Mouse (Mus musculus) Patski (cell line): ENCODE data around the gene Hsdl2. TPM values are rescaled to one million over a fixed set of nuclear protein-coding genes. Genes with fewer than 3 reads are reported as not detected.

ENCODE experiments used
- ATAC-seq: fragments of 100-300 bp; one replicate; pipeline ENCODE4 v1.8.0; 2021
- CTCF ChIA-PET: fragments of 350-600 bp; sonication (Branson Sonifier 250); formaldehyde crosslinking; loops from one replicate; lab custom pipeline; 2022; ENCODE audit warnings: inconsistent platforms; lab: Charles Lee
- POLR2A ChIA-PET: fragments of 350-600 bp; sonication (Branson Sonifier 250); formaldehyde crosslinking; loops from one replicate; lab custom pipeline; 2022; ENCODE audit warnings: antibody characterized with exemption, inconsistent platforms; lab: Charles Lee
- DNase-seq: peaks from one replicate; pipeline ENCODE4 v3.0.0-alpha.2; 2011; ENCODE audit warnings: low read depth, low spot score
- H3K27me3 ChIP-seq: fragments of 371-371 bp; one replicate; pipeline ENCODE4 v1.5.1; 2021
- CTCF ChIP-seq: fragments of 100-300 bp; IDR thresholded peaks from one replicate; pipeline ENCODE4 v1.5.1; 2021
- in situ Hi-C: fragments of 300-500 bp; cut with MboI; formaldehyde crosslinking; loops from 3 replicates; pipeline ENCODE4 v1.11.1; 2018; ENCODE audit warnings: low pct_unique_long_range_greater_than_20kb, mixed read lengths
- polyA plus RNA-seq: library from polyadenylated mRNA; unstranded; gene quantifications from one replicate; pipeline ENCODE4 v1.2.3, GENCODE M21; 2021

The Hsdl2 gene
- 25.8 TPM for polyA plus RNA-seq

DNA sequence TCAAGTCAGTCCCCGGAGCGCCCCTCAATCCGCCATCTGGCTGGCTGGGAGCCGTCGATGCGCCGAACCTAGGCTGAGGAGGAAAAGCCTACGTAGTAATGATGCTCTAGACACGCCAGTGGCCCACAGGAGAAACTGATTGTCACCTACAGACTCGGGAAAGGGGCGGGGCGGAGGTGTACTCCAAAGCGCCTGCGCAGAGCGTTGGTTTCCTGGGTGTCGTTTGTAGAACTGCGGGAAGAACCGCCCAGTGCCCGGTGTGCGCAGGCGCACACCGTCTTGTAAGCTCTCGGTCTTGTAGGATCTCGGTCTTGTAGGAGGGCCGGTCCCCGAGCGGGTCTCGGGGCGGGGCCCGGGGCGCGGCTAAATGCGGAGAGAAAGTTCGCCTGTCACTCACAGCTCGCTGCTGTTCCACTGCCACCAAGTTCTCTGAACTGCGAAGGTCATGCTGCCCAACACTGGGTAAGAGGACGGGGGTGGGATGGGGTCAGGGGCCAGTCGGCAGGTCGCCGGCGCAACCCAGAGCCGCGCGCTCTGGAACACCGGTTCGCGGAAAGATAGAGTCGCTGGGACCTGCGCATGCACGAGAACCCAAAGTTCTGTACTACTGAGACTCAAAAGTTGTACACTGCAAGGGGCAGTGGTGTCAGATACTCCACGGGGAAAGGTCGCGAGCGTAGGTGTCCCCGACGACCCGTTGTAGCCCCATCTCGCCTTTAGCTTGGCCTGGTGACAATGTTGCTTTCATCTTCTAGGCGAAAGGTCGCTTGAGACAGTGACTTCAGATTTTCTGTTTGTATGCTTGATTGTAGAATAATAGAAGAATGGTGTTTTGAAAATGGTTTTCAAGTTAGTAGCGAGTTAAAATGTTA is at the start of gene Hsdl2:
Gene Hsdl2 (plus strand): TSS at position 250 of the 872 bp plus-strand sequence.
- POLR2A ChIA-PET = no interaction called here
- in situ Hi-C loops = no loop called here
- no peaks in the 10 kb centered on the region for H3K27me3 ChIP-seq
- peak; percentile 81 for DNase-seq
- peak; percentile 87 for ATAC-seq
- CTCF ChIA-PET = interaction anchor here (0.7 to 1.7 kb wide), 3 partner anchors 33 to 200 kb away, joined by 3 to 4 read pairs (median 3); no protein-coding TSS in a partner anchor
- TF ChIP-seq CTCF = no peak

GRCm38 (mm10) chr4:59533268-59533667 is 48.1 kb upstream of the Hsdl2 start:
- in situ Hi-C loops = no loop called here
- no peaks in the 10 kb centered on the region for H3K27me3 ChIP-seq
- ATAC-seq (no peak), DNase-seq (no peak)
- ChIA-PET CTCF (interaction anchor here (0.7 to 1.4 kb wide), 2 partner anchors 20 to 534 kb away, joined by 3 to 4 read pairs; no protein-coding TSS in a partner anchor), POLR2A (no interaction called here)
- no peak for TF ChIP-seq CTCF

DNA sequence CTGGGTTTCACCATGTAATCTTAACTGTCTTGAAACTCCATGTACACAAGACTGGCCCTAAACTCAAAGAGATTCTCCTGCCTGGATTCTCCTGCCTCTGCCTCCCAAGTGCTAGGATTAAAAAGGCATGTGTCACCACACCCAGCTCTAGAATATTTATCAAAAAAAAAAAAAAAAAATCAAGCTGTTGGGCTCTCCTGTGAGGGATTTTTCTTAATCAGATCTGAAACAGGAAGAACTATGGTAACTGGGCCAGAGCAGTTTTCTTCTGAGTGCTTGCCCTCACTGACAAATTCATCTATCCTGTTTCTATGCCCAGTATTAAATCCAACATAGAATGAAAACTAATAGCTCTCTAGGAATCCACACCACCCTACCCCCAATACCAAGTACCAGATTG is 45.7 kb upstream of the Hsdl2 start:
- CTCF ChIA-PET = no interaction called here
- H3K27me3 ChIP-seq = no peaks in the 10 kb centered on the region

GRCm38 (mm10) chr4:59536281-59536680 is 45.1 kb upstream of the Hsdl2 start:
- ATAC-seq (no peak), DNase-seq (no peak)
- POLR2A ChIA-PET = no interaction called here
- in situ Hi-C loops = no loop called here
- H3K27me3 ChIP-seq = no peaks in the 10 kb centered on the region
- CTCF ChIA-PET = no interaction called here
- no peak for TF ChIP-seq CTCF

More for the DNA sequence above, 45.7 kb upstream of the Hsdl2 start:
- DNase-seq = no peak
- POLR2A ChIA-PET = no interaction called here
- in situ Hi-C loops = no loop called here
- no peak for ATAC-seq
- no peak for TF ChIP-seq CTCF

DNA sequence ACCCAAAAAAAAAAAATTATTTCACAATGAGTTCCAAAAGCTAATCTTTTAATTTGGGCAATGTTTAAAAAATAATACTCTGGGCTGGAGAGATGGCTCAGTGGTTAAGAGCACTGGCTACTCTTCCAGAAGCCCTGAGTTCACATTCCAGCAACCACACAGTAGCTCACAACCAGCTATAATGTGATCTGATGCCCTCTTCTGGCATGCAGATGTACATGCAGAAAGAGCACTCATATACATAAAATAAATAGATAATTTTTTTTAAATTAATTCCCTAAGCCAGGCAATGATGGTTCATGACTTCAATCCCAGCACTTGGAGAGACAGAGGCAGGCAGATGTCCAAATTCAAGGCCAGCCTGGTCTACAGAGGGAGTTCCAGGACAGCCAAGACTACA is 38.4 kb upstream of the Hsdl2 start:
- ATAC-seq (no peak), DNase-seq (no peak)
- in situ Hi-C loops = no loop called here
- H3K27me3 ChIP-seq = no peaks in the 10 kb centered on the region
- POLR2A ChIA-PET = no interaction called here
- TF ChIP-seq CTCF = no peak
- CTCF ChIA-PET = interaction anchor here (1.8 to 3.2 kb wide), 2 partner anchors 32 to 162 kb away, joined by 3 to 8 read pairs; no protein-coding TSS in a partner anchor

DNA sequence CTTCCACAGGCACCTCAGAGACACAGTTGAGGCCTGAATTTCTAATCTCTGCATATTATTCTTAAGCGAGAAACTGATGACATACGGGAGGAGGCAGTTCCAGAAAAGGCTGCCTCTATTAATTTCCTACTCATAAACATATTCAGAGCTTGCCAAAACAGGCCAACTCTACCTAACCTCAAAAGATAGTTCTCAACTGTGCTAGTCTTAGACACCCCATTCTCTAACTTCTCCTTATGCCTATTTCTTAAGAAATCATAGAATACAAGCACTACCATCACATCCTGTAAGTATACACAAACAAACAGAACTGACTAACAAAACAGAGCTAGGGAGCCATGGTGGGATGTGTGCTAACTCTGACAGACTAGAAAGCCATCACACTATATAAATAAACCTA is 36.7 kb upstream of the Hsdl2 start:
- H3K27me3 ChIP-seq = no peaks in the 10 kb centered on the region
- in situ Hi-C loops = no loop called here
- TF ChIP-seq CTCF = no peak
- POLR2A ChIA-PET = no interaction called here
- CTCF ChIA-PET = interaction anchor here (3.2 kb wide), 1 partner anchor 163 kb away, joined by 8 read pairs; no protein-coding TSS in a partner anchor
- no peak for DNase-seq
- no peak for ATAC-seq

- no peak for DNase-seq
- TF ChIP-seq CTCF = no peak
- ChIA-PET CTCF (interaction anchor here (1.9 kb wide), 1 partner anchor 165 kb away, joined by 8 read pairs; no protein-coding TSS in a partner anchor), POLR2A (no interaction called here)
- no peaks in the 10 kb centered on the region for H3K27me3 ChIP-seq
- in situ Hi-C loops = no loop called here
- ATAC-seq = no peak
Measured at GRCm38 (mm10) chr4:59546285-59547071, 34.9 kb upstream of the Hsdl2 start.

- POLR2A ChIA-PET = no interaction called here
- TF ChIP-seq CTCF = no peak
- no peaks in the 10 kb centered on the region for H3K27me3 ChIP-seq
- CTCF ChIA-PET = interaction anchor here (1.9 kb wide), 1 partner anchor 166 kb away, joined by 8 read pairs; no protein-coding TSS in a partner anchor
- in situ Hi-C loops = no loop called here
- ATAC-seq = no peak
- DNase-seq = no peak
Measured at GRCm38 (mm10) chr4:59547136-59547889, 34.0 kb upstream of the Hsdl2 start.

DNA sequence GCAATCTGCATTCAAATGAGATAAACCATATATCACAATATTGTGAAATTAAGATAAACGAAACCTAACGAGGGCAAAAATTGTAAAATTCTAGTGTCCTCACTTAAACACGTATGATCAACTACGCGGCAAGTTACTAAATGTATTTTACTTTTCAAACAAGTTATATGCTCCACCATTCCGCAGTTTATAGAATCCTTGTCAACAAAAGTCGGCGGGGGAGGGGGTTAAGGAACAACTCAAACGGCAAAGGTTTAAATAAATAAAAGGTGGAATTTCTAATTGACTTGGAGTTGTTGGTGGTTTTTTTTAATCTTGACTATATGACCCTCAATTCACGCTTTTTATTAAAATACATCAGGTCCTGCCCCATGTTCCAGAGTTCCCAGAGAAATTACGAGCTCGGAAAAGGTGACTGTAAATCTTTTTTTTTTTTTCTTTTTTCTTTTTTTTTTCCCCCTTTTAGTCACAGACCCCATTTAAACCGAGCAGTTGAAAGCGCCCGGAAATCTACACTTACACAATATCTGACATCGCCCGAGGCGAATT is 33.3 kb upstream of the Hsdl2 start:
- in situ Hi-C loops = no loop called here
- POLR2A ChIA-PET = no interaction called here
- ATAC-seq (no peak), DNase-seq (no peak)
- no peaks in the 10 kb centered on the region for H3K27me3 ChIP-seq
- no peak for TF ChIP-seq CTCF
- CTCF ChIA-PET = interaction anchor here (1.9 kb wide), 1 partner anchor 167 kb away, joined by 8 read pairs; no protein-coding TSS in a partner anchor
